Mouse (Mus musculus) embryonic facial prominence, embryonic 11.5 days (tissue): ENCODE data around the gene Stk11ip. TPM values are rescaled to one million over a fixed set of nuclear protein-coding genes. Genes with fewer than 3 reads are reported as not detected.
A peak's percentile ranks its signal among the peaks of the same experiment; 100 is the strongest.

Experiments used
- ATAC-seq: fragments of 200-750 bp; cut with Nextera tagmentation; replicated peaks from 2 replicates; pipeline ENCODE4 v1.8.0; 2017; ENCODE audit warnings: low read depth; ENCODE audit not compliant: insufficient number of reproducible peaks, low FRiP score, low TSS enrichment
- DNase-seq: peaks from one replicate; pipeline ENCODE4 v3.0.0-alpha.2; 2015; ENCODE audit warnings: low spot score
- H3K27ac ChIP-seq: fragments of 300-500 bp; sonication (generic); replicated peaks from 2 replicates; pipeline ENCODE4 v1.5.1; 2014; ENCODE audit warnings: mild to moderate bottlenecking, low read depth, low read length, control low read depth
- H3K27me3 ChIP-seq: fragments of 300-500 bp; sonication (generic); 2 replicates; pipeline ENCODE4 v1.6.1; 2014; ENCODE audit warnings: mild to moderate bottlenecking, low read length, moderate library complexity, mixed read lengths; ENCODE audit not compliant: control insufficient read depth, insufficient read depth
- H3K36me3 ChIP-seq: fragments of 300-500 bp; sonication (generic); replicated peaks from 2 replicates; pipeline ENCODE4 v1.6.1; 2014; ENCODE audit warnings: low read depth, mild to moderate bottlenecking, low read length, moderate library complexity, mixed read lengths; ENCODE audit not compliant: control insufficient read depth, insufficient read depth
- H3K4me1 ChIP-seq: fragments of 300-500 bp; sonication (generic); 2 replicates; pipeline ENCODE4 v1.6.1; 2014; ENCODE audit warnings: low read length, mixed read lengths; ENCODE audit not compliant: control insufficient read depth, insufficient read depth
- H3K4me2 ChIP-seq: fragments of 300-500 bp; sonication (generic); 2 replicates; pipeline ENCODE4 v1.6.1; 2014; ENCODE audit warnings: low read depth, mild to moderate bottlenecking, control low read depth, low read length, moderate library complexity
- H3K4me3 ChIP-seq: fragments of 300-500 bp; sonication (generic); 2 replicates; pipeline ENCODE4 v1.5.1; 2014; ENCODE audit warnings: low read depth, low read length, control low read depth
- H3K9ac ChIP-seq: fragments of 300-500 bp; sonication (generic); replicated peaks from 2 replicates; pipeline ENCODE4 v1.6.1; 2014; ENCODE audit warnings: mild to moderate bottlenecking, control low read depth, low read length
- H3K9me3 ChIP-seq: fragments of 300-500 bp; sonication (generic); replicated peaks from 2 replicates; pipeline ENCODE4 v1.6.1; 2016; ENCODE audit warnings: mild to moderate bottlenecking, low read length, inconsistent platforms, mixed read lengths; ENCODE audit not compliant: control insufficient read depth
- WGBS: fragments of 180-500 bp; shearing (Covaris S2); extraction: QIAGEN DNeasy Blood & Tissue Kit; methylation state at CpG from one replicate; pipeline ENCODE4 v1.1.7; 2014; 5-methylcytosine and 5-hydroxymethylcytosine counted together
- polyA plus RNA-seq: library from polyadenylated mRNA; unstranded; fragments of >200 nt; fragmentation: Nextera tagmentation; extraction: Ambion mirVana; gene quantifications from 2 replicates; pipeline ENCODE4 v1.2.1, GENCODE M21; 2014

Gene Stk11ip
- polyA plus RNA-seq, 1 experiment from 2014 or later = 11.4 TPM

DNA sequence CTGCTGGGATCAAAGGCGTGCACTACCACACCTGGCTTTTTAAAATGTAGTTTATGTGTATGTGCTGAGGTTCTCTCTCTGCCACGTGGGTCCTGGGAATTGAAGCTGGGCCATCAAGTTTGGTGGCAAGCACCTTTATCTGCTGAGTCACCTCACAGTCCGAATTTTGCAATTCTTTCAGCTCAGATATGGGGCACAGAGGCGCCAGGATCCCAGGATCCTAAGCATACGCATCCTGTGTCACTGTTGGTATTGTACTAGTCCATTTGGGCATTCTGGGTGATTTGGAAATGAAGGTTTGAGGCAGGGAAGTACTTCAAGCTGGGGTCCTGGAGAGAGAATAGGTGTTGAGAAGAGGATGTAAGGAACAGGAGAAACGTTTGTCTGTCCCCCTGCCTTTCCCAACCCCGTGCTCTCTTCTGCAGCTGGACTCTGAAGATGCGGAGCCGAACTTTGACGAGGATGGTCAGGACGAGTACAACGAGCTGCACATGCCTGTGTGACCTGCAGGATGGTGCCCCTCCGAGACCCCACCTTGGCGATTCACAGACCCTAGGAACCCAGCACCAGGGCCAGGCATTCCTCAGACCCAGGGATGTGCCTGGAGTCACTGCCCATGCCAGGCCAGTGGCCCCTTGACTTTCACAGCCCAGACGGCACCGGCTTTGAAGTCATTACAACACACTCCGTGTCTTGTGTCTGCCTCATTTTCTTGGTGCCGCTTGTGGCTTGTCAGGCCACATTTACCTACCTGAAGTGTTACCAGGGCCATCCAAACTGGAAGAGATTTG, 37.3 kb downstream of the Stk11ip start:
- peak overlapping the region; percentile 28; the same call in 1 of the 2 replicates for H3K9ac ChIP-seq
- no peaks in the 10 kb centered on the region for H3K36me3 ChIP-seq
- H3K4me3 ChIP-seq = no peak overlapping the region
- H3K27ac ChIP-seq = no peak overlapping the region
- DNase-seq = no peak
- H3K4me1 ChIP-seq = peaks cover 6% of the 10 kb centered on the region
- H3K4me2 ChIP-seq = peak overlapping the region; percentile 4; the same call in 1 of the 2 replicates
- H3K27me3 ChIP-seq = no peaks in the 10 kb centered on the region
- peaks cover 2% of the 10 kb centered on the region; the same call in 1 of the 2 replicates for H3K9me3 ChIP-seq
- no peak for ATAC-seq
- WGBS = 85% methylated on average over 18 of the region's 18 CpGs

DNA sequence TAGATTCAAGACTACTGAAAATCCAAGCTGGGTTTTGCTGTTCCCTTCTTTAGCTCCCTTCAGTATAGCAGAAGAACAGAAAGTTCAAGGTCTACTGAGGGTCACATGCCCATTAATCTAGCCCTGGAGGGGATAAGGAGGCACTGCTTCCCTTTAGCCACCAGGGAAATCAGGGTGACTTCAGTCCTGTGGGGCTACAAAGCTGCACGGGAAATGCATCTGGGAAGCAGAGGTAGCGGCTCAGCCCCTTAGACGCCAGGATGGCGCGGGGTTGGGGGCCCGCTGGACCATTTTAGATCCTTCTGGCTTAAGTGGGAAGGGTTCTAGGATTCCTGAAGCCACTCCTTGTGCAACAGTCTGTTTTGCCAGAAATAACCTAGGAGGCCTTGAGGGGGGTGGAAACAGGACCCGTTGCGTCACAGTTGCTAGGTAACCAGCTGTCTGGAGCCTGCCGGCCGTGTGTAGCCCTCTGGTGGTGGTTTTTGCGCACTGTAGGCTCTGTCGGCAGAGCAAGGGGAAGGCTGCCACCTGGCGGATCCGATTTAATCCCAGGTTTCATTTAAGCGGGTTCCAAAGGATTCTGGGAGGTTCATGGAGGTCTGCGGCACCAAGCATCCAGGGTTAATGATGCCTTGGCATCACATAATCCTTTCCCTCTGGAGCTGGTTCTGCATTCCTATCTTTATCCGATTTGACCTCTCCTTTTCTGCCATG, 38.0 kb downstream of the Stk11ip start:
- 7% methylated on average over 17 of the region's 17 CpGs for WGBS
- H3K27me3 ChIP-seq = no peaks in the 10 kb centered on the region
- H3K9ac ChIP-seq = peak overlapping the region; percentile 28
- no peak overlapping the region for H3K4me3 ChIP-seq
- no peaks in the 10 kb centered on the region for H3K36me3 ChIP-seq
- no peak overlapping the region; the same call in 1 of the 2 replicates for H3K27ac ChIP-seq
- peak; percentile 97 for DNase-seq
- peaks cover 6% of the 10 kb centered on the region for H3K4me1 ChIP-seq
- H3K9me3 ChIP-seq = peaks cover 2% of the 10 kb centered on the region; the same call in 1 of the 2 replicates
- peak overlapping the region; percentile 21 for H3K4me2 ChIP-seq
- peak; percentile 82 for ATAC-seq

DNA sequence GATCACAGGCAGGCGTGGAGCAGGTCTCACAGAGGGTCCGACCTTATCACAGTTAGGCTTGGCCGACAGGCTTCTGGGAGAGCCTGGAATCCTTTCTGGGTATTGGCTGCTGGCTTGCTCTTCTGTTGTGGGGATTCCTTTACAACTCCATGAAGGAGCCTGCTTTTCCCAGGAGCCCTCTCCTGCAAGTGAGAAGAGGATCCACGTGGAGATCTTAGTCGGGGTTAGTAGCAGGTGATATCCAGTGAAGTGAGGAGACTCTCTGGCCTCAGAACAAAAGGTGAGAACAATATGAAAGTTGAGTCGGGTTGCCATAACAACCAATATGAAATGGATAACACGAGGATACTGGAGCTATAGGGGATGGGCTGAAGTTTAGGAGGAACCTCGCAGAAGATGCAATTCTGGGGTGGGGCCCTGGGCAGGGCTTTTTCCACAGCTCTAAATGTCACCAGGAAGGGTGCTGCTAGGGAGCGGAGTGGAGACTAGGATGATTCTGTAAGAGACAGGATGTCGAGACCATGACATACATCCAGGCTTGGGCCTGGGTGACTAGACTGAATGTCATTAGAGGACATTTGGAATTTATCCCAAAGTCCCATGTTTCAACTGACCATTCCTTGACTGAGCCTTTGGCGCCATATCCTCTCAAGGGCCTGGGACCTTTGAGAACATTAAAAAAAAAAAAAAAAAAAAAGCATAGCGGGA, 39.0 kb downstream of the Stk11ip start:
- no peak overlapping the region for H3K27ac ChIP-seq
- WGBS = 82% methylated on average over 12 of the region's 12 CpGs
- H3K9me3 ChIP-seq = peaks cover 2% of the 10 kb centered on the region; the same call in 1 of the 2 replicates
- peaks cover 6% of the 10 kb centered on the region for H3K4me1 ChIP-seq
- H3K4me2 ChIP-seq = no peak overlapping the region
- ATAC-seq (no peak; the same call in 1 of the 2 replicates), DNase-seq (no peak)
- no peaks in the 10 kb centered on the region for H3K36me3 ChIP-seq
- no peak overlapping the region for H3K4me3 ChIP-seq
- H3K27me3 ChIP-seq = no peaks in the 10 kb centered on the region
- H3K9ac ChIP-seq = 0 out of 2 replicates have a peak overlapping the region, but pooled peaks have one; percentile 22

DNA sequence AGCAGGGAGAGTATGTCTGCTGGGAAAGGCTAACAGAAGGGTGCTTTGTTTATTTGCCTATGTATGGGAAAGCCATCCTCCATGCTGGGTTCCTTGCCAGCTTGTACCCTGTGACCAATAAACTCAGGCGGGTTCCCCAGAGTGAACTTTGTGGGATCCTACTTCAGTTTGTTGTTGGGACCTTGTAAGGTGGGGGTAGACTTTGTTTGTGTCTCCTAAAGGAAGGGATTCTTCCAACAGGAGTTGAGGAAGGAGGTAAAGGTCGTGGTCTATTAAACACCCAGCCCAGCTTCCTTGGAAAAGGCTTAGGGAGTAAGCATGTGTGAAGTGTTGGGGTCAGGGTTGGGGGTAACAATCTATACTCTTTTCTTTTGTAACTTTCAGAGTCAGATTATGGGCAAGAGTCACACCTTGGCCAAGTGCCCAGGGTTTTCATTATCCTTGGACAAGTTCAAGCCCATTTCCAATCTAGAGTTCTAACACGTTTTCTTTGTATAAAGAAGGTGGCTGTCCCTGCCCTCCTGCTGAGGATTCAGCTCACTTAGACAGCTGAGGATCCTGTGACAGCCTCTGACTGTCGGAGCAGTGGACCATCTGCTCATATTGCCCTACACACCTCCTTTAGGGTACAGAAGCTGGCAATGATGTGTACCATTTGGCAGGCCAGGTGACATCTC, 40.0 kb downstream of the Stk11ip start:
- Histone ChIP-seq H3K9me3 (peaks cover 2% of the 10 kb centered on the region; the same call in 1 of the 2 replicates), H3K4me2 (no peak overlapping the region), H3K27me3 (no peaks in the 10 kb centered on the region), H3K4me3 (no peak overlapping the region), H3K36me3 (no peaks in the 10 kb centered on the region), H3K9ac (no peak overlapping the region), H3K4me1 (peaks cover 6% of the 10 kb centered on the region), H3K27ac (no peak overlapping the region)
- DNase-seq (no peak), ATAC-seq (no peak)
- WGBS = 58% methylated on average over 4 of the region's 4 CpGs

DNA sequence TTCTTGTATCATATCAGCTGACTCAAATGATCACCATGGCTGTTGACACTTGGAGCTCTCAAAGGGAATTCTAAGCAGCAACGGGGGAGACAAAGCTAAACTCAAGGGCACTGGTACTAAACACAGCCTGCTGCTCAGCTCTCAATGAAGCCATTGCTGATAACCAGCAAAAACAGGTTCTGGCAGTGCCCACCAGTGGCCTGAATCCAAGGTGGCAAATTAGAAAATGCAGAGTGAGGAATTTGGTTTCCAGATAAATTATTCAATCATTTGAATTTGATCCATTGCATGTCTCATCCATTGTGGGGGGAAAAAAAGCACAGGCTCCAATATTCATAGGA, 40.5 kb downstream of the Stk11ip start:
- no peak overlapping the region for H3K9ac ChIP-seq
- H3K27ac ChIP-seq = no peak overlapping the region
- ATAC-seq = no peak
- H3K4me3 ChIP-seq = no peak overlapping the region
- WGBS = 73% methylated on average over 1 of the region's 1 CpGs
- H3K9me3 ChIP-seq = peaks cover 2% of the 10 kb centered on the region; the same call in 1 of the 2 replicates
- H3K36me3 ChIP-seq = no peaks in the 10 kb centered on the region
- H3K4me2 ChIP-seq = no peak overlapping the region
- peaks cover 6% of the 10 kb centered on the region for H3K4me1 ChIP-seq
- H3K27me3 ChIP-seq = no peaks in the 10 kb centered on the region
- DNase-seq = no peak

DNA sequence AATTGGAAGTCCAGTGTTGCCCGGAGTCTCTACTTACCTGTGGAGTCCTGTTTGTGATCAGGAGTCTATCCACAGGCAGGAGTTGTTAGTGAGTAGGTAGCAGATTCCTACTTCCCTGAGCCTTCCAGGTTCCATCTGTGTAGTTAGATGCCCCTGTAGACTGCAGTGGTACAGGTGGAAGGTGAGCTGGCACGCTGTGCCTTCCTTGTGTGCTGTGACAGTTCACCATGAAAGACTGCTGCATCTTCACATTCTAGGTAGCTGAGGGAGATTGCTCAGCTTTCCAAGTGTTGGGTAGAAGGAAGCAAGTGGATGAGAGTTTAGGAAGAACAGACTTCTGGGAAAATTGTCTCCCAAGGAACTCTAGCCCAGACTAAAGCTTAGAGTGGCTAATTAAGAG, 42.8 kb downstream of the Stk11ip start:
- no peak overlapping the region for H3K27ac ChIP-seq
- no peak for ATAC-seq
- DNase-seq = no peak
- H3K9me3 ChIP-seq = peaks cover 2% of the 10 kb centered on the region; the same call in 1 of the 2 replicates
- no peaks in the 10 kb centered on the region for H3K27me3 ChIP-seq
- H3K4me1 ChIP-seq = peaks cover 6% of the 10 kb centered on the region
- H3K36me3 ChIP-seq = no peaks in the 10 kb centered on the region
- no peak overlapping the region for H3K4me2 ChIP-seq
- no peak overlapping the region for H3K9ac ChIP-seq
- no peak overlapping the region for H3K4me3 ChIP-seq
- WGBS = 83% methylated on average over 2 of the region's 2 CpGs

DNA sequence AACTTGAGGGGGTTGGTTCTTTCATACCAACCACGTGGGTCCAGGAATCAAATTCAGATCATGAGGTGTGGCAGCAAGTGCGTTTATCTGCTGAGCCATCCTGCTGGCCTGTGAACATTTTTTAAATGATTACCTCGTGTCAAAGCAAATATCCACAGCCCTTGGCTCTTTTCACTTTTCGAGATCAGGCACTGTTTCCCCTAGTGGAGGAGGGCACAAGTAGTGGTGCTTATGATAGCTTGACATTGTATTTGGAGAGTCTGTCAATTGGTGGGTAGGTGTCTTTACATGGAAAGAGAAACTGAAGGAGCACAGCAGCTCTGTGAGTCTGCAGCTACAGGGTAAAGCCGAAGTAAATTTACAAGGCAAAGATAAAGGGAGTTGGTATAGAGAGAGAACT, 43.6 kb downstream of the Stk11ip start:
- no peaks in the 10 kb centered on the region for H3K36me3 ChIP-seq
- no peak overlapping the region for H3K4me3 ChIP-seq
- ATAC-seq = no peak
- H3K4me1 ChIP-seq = peaks cover 2% of the 10 kb centered on the region; the same call in 1 of the 2 replicates
- H3K27me3 ChIP-seq = no peaks in the 10 kb centered on the region
- H3K4me2 ChIP-seq = no peak overlapping the region
- no peak overlapping the region for H3K27ac ChIP-seq
- peaks cover 2% of the 10 kb centered on the region; the same call in 1 of the 2 replicates for H3K9me3 ChIP-seq
- no peak overlapping the region for H3K9ac ChIP-seq
- no peak for DNase-seq
- 70% methylated on average over 5 of the region's 5 CpGs for WGBS
